ENCODE assay signal across 1 mouse cellular context in the genomic region with DNA sequence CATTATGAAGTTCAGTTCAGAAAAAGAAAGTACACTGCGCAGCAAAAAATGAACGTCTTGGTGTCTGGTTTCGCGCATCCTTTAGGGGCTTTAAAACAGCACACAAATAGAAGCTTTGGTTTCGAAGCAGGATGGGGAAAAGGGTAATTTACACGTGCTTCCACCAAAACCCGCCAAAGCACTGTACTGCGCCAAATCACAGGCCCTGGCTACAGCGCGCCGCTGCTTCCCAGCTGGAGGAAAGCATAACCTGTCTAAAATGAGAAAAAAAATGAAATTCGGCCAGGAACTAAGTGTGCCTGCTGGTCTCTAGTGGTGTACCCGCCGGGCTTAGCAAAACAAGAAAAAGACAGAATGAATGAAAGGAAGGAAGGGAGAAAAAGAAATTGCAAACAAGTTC.
TF ChIP-seq lines count a peak whose summit lies in the region.

No protein-coding gene starts in this region.

TF ChIP-seq in MEL, 35 proteins besides CTCF, POLR2A, EP300 and RAD21:
- TF ChIP-seq BHLHE40 (IDR thresholded peaks at IDR 0.05; ENCODE audit: borderline replicate concordance, low read depth, low read length) (peak; percentile 31; the same call in 1 of the 2 replicates), MXI1 (IDR thresholded peaks at IDR 0.05; ENCODE audit: low read depth, low read length) (peak; percentile 87), CHD2 (IDR thresholded peaks at IDR 0.05; ENCODE audit: low read length) (no peak), TAL1 (IDR thresholded peaks at IDR 0.05; ENCODE audit: low read length) (no peak), MYC (IDR thresholded peaks at IDR 0.05; ENCODE audit: low read depth, low read length) (peak; percentile 74; the same call in 1 of the 2 replicates), MAX (IDR thresholded peaks at IDR 0.05; ENCODE audit: low read length) (peak; percentile 91), ZC3H11A (IDR thresholded peaks at IDR 0.05; ENCODE audit: low read depth, low read length) (no peak), UBTF (IDR thresholded peaks at IDR 0.05; ENCODE audit: borderline replicate concordance, insufficient read depth, low read depth, low read length) (0 out of 2 replicates have a peak, but pooled peaks have one; percentile 2), E2F4 (IDR thresholded peaks at IDR 0.05; ENCODE audit: borderline replicate concordance, low read depth, low read length) (peak; percentile 64; the same call in 1 of the 2 replicates), ZNF384 (IDR thresholded peaks at IDR 0.05; ENCODE audit: low read depth, low read length) (0 out of 2 replicates have a peak, but pooled peaks have one; percentile 28)
